Mouse (Mus musculus): ENCODE results near the gene E2f7. TPM values are rescaled to one million over a fixed set of nuclear protein-coding genes. Genes with fewer than 3 reads are reported as not detected.

Gene E2f7
- 30.3 and 33.1 TPM in 2 replicates for polyA plus RNA-seq (2014; fragmentation: Nextera tagmentation; extraction: Ambion mirVana)

- Histone ChIP-seq H3K4me1 (ENCODE audit: control insufficient read depth, insufficient read depth, low read length) (no peaks in the 10 kb centered on the region), H3K9me3 (ENCODE audit: control insufficient read depth, low read length) (no peaks in the 10 kb centered on the region), H3K27ac (ENCODE audit: low read depth, low read length) (peak within 1 kb of the TSS; percentile 73), H3K9ac (ENCODE audit: low read length) (peak within 1 kb of the TSS; percentile 92), H3K4me3 (ENCODE audit: low read depth, low read length) (peak within 1 kb of the TSS; percentile 78), H3K27me3 (ENCODE audit: control insufficient read depth, insufficient read depth, low read length) (no peaks in the 10 kb centered on the region), H3K36me3 (ENCODE audit: control insufficient read depth, insufficient read depth, low read length) (no peaks in the 10 kb centered on the region; the same call in 1 of the 2 replicates), H3K4me2 (ENCODE audit: low read depth) (peak within 1 kb of the TSS; percentile 90)
- WGBS, result 1% methylated on average over 71 of the region's 98 CpGs
- peak; percentile 98 for ATAC-seq (ENCODE audit: insufficient read depth, low FRiP score, low TSS enrichment)
- DNase-seq (ENCODE audit: low spot score), result peak; percentile 97
These were observed at the start of gene E2f7 for GRCm38 (mm10) chr10:110744686-110745639. Gene E2f7 (plus strand): TSS chr10:110745439.

DNA sequence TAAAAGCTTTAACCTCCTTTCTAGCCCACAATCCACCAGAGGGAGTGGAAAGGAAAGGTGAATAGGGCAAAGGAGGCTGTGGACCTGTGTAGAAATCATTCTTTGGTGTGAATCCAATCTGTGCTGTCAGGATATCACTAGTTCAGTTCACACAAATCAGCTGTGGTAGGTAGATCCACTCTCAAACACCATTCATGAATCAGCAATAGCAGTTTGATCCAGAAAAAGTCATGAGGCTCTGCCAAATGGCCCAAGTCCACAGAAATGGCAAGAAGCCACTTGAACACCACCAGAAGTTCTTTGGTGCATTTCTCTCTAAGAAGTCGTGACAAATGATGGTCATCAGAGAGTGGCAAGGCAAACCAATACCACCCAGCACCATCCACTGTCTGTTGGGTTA is 44.0 kb upstream of the E2f7 start:
- ATAC-seq (ENCODE audit: insufficient read depth, low FRiP score, low TSS enrichment), result no peak
- no peak for DNase-seq (ENCODE audit: low spot score)
- Histone ChIP-seq H3K27me3 (ENCODE audit: control insufficient read depth, insufficient read depth, low read length) (no peaks in the 10 kb centered on the region), H3K27ac (ENCODE audit: low read depth, low read length) (no peak overlapping the region), H3K9me3 (ENCODE audit: control insufficient read depth, low read length) (no peaks in the 10 kb centered on the region), H3K4me1 (ENCODE audit: control insufficient read depth, insufficient read depth, low read length) (no peaks in the 10 kb centered on the region), H3K4me3 (ENCODE audit: low read depth, low read length) (no peak overlapping the region), H3K36me3 (ENCODE audit: control insufficient read depth, insufficient read depth, low read length) (no peaks in the 10 kb centered on the region), H3K9ac (ENCODE audit: low read length) (no peak overlapping the region), H3K4me2 (ENCODE audit: low read depth) (no peak overlapping the region)
- 72% methylated on average over 1 of the region's 1 CpGs for WGBS

GRCm38 (mm10) chr10:110705672-110706071 is 39.6 kb upstream of the E2f7 start:
- Histone ChIP-seq H3K36me3 (ENCODE audit: control insufficient read depth, insufficient read depth, low read length) (no peaks in the 10 kb centered on the region), H3K9me3 (ENCODE audit: control insufficient read depth, low read length) (no peaks in the 10 kb centered on the region), H3K4me1 (ENCODE audit: control insufficient read depth, insufficient read depth, low read length) (no peaks in the 10 kb centered on the region), H3K9ac (ENCODE audit: low read length) (no peak overlapping the region), H3K4me2 (ENCODE audit: low read depth) (no peak overlapping the region), H3K27ac (ENCODE audit: low read depth, low read length) (no peak overlapping the region), H3K4me3 (ENCODE audit: low read depth, low read length) (no peak overlapping the region), H3K27me3 (ENCODE audit: control insufficient read depth, insufficient read depth, low read length) (no peaks in the 10 kb centered on the region)
- 56% methylated on average over 9 of the region's 9 CpGs for WGBS
- ATAC-seq (ENCODE audit: insufficient read depth, low FRiP score, low TSS enrichment), result no peak
- peak; percentile 19 for DNase-seq (ENCODE audit: low spot score)

GRCm38 (mm10) chr10:110707390-110708113 is 37.7 kb upstream of the E2f7 start:
- 51% methylated on average over 16 of the region's 16 CpGs for WGBS
- DNase-seq (ENCODE audit: low spot score), result peak; percentile 23
- no peaks in the 10 kb centered on the region for H3K9me3 ChIP-seq (ENCODE audit: control insufficient read depth, low read length)
- no peak overlapping the region for H3K27ac ChIP-seq (ENCODE audit: low read depth, low read length)
- no peaks in the 10 kb centered on the region for H3K36me3 ChIP-seq (ENCODE audit: control insufficient read depth, insufficient read depth, low read length)
- no peak overlapping the region for H3K4me3 ChIP-seq (ENCODE audit: low read depth, low read length)
- H3K4me2 ChIP-seq (ENCODE audit: low read depth), result no peak overlapping the region
- H3K4me1 ChIP-seq (ENCODE audit: control insufficient read depth, insufficient read depth, low read length), result no peaks in the 10 kb centered on the region
- ATAC-seq (ENCODE audit: insufficient read depth, low FRiP score, low TSS enrichment), result no peak; the same call in 1 of the 2 replicates
- H3K9ac ChIP-seq (ENCODE audit: low read length), result no peak overlapping the region
- no peaks in the 10 kb centered on the region for H3K27me3 ChIP-seq (ENCODE audit: control insufficient read depth, insufficient read depth, low read length)

GRCm38 (mm10) chr10:110716887-110717286 is 28.4 kb upstream of the E2f7 start:
- H3K36me3 ChIP-seq (ENCODE audit: control insufficient read depth, insufficient read depth, low read length), result no peaks in the 10 kb centered on the region
- ATAC-seq (ENCODE audit: insufficient read depth, low FRiP score, low TSS enrichment) (peak; percentile 58; the same call in 1 of the 2 replicates), DNase-seq (ENCODE audit: low spot score) (no peak)
- no peak overlapping the region for H3K4me2 ChIP-seq (ENCODE audit: low read depth)
- no peaks in the 10 kb centered on the region for H3K4me1 ChIP-seq (ENCODE audit: control insufficient read depth, insufficient read depth, low read length)
- H3K9me3 ChIP-seq (ENCODE audit: control insufficient read depth, low read length), result no peaks in the 10 kb centered on the region
- WGBS, result 74% methylated on average over 10 of the region's 10 CpGs
- no peak overlapping the region for H3K27ac ChIP-seq (ENCODE audit: low read depth, low read length)
- no peak overlapping the region for H3K4me3 ChIP-seq (ENCODE audit: low read depth, low read length)
- H3K9ac ChIP-seq (ENCODE audit: low read length), result no peak overlapping the region
- H3K27me3 ChIP-seq (ENCODE audit: control insufficient read depth, insufficient read depth, low read length), result no peaks in the 10 kb centered on the region

DNA sequence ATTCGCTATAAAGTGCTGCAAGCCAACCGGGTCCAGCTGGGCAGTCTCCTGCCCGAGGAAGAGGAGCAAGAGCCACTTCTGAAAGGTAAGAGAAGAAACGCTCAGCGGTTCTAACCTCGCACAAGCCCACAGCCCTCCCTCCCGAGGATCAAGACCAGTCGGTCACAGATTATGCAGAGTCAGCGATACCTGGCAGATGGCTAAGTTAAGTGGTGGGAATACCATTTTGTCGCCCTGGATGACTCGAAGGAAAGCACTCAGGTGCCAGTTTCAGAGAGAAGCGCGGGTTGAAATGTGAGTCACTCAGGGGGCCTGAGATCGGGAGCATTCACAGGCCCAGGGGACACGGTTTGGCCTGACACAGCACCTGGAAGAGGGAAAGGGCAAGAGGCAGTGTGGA is 18.8 kb upstream of the E2f7 start:
- Histone ChIP-seq H3K4me3 (ENCODE audit: low read depth, low read length) (no peak overlapping the region), H3K4me2 (ENCODE audit: low read depth) (no peak overlapping the region), H3K27ac (ENCODE audit: low read depth, low read length) (no peak overlapping the region), H3K4me1 (ENCODE audit: control insufficient read depth, insufficient read depth, low read length) (no peaks in the 10 kb centered on the region), H3K9ac (ENCODE audit: low read length) (no peak overlapping the region), H3K27me3 (ENCODE audit: control insufficient read depth, insufficient read depth, low read length) (no peaks in the 10 kb centered on the region), H3K9me3 (ENCODE audit: control insufficient read depth, low read length) (no peaks in the 10 kb centered on the region), H3K36me3 (ENCODE audit: control insufficient read depth, insufficient read depth, low read length) (no peaks in the 10 kb centered on the region)
- WGBS, result 87% methylated on average over 15 of the region's 15 CpGs
- DNase-seq (ENCODE audit: low spot score) (no peak), ATAC-seq (ENCODE audit: insufficient read depth, low FRiP score, low TSS enrichment) (no peak)

- H3K4me2 ChIP-seq (ENCODE audit: low read depth), result no peak overlapping the region
- H3K4me3 ChIP-seq (ENCODE audit: low read depth, low read length), result no peak overlapping the region
- no peaks in the 10 kb centered on the region for H3K36me3 ChIP-seq (ENCODE audit: control insufficient read depth, insufficient read depth, low read length)
- H3K4me1 ChIP-seq (ENCODE audit: control insufficient read depth, insufficient read depth, low read length), result no peaks in the 10 kb centered on the region
- DNase-seq (ENCODE audit: low spot score), result peak; percentile 54
- no peaks in the 10 kb centered on the region for H3K9me3 ChIP-seq (ENCODE audit: control insufficient read depth, low read length)
- H3K27me3 ChIP-seq (ENCODE audit: control insufficient read depth, insufficient read depth, low read length), result no peaks in the 10 kb centered on the region
- H3K9ac ChIP-seq (ENCODE audit: low read length), result no peak overlapping the region
- no peak for ATAC-seq (ENCODE audit: insufficient read depth, low FRiP score, low TSS enrichment)
- H3K27ac ChIP-seq (ENCODE audit: low read depth, low read length), result no peak overlapping the region
- WGBS, result 64% methylated on average over 4 of the region's 4 CpGs
These were observed 17.4 kb upstream of the E2f7 start for GRCm38 (mm10) chr10:110727816-110728215.

- Histone ChIP-seq H3K4me1 (ENCODE audit: control insufficient read depth, insufficient read depth, low read length) (no peaks in the 10 kb centered on the region), H3K4me3 (ENCODE audit: low read depth, low read length) (no peak overlapping the region), H3K9ac (ENCODE audit: low read length) (no peak overlapping the region), H3K27ac (ENCODE audit: low read depth, low read length) (no peak overlapping the region), H3K27me3 (ENCODE audit: control insufficient read depth, insufficient read depth, low read length) (no peaks in the 10 kb centered on the region), H3K4me2 (ENCODE audit: low read depth) (no peak overlapping the region), H3K9me3 (ENCODE audit: control insufficient read depth, low read length) (no peaks in the 10 kb centered on the region), H3K36me3 (ENCODE audit: control insufficient read depth, insufficient read depth, low read length) (no peaks in the 10 kb centered on the region)
- ATAC-seq (ENCODE audit: insufficient read depth, low FRiP score, low TSS enrichment) (peak; percentile 69), DNase-seq (ENCODE audit: low spot score) (peak; percentile 77)
- WGBS, result 21% methylated on average over 6 of the region's 6 CpGs
These were observed 11.9 kb upstream of the E2f7 start for GRCm38 (mm10) chr10:110733343-110733742.

All from neural tube, embryonic 11.5 days (tissue).